In genomic region chr2:138279641-138280040, GRCm38 (mm10) we compare ENCODE assay signal across 9 mouse cellular contexts. TPM values are rescaled to one million over a fixed set of nuclear protein-coding genes. Genes with fewer than 3 reads are reported as not detected.
DNase-seq lines count a peak whose midpoint lies in the region; ATAC-seq and TF ChIP-seq lines count a peak whose summit lies in the region.
"Had no signal": no experiment of that assay in that cellular context is flagged by ENCODE, and none has a peak within 500 bp of the region (broad histone marks: within the 10 kb centered on the region; RNA-seq: fewer than 3 reads in every experiment).

No protein-coding gene starts in this region.

- no peaks in the 10 kb centered on the region for H3K9me3 ChIP-seq in hindbrain, embryonic 15.5 days
- H3K9me3 ChIP-seq in midbrain, embryonic 16.5 days (replicated peaks; ENCODE audit: control insufficient read depth, low read length, poor library complexity, severe bottlenecking) = no peaks in the 10 kb centered on the region

- H3K9ac ChIP-seq in hindbrain, embryonic 15.5 days = peak overlapping the region; percentile 50
- peak overlapping the region; percentile 61 for H3K9ac ChIP-seq in midbrain, embryonic 16.5 days (ENCODE audit: low read depth, low read length)

- 39% methylated on average over 11 of the region's 11 CpGs for WGBS in hindbrain, embryonic 15.5 days
- 43% methylated on average over 11 of the region's 11 CpGs for WGBS in midbrain, embryonic 16.5 days

- peaks cover 10% of the 10 kb centered on the region; the same call in 1 of the 2 replicates for H3K36me3 ChIP-seq in hindbrain, embryonic 15.5 days
- H3K36me3 ChIP-seq in midbrain, embryonic 16.5 days (ENCODE audit: control insufficient read depth, insufficient read depth, low read length) = peaks cover 8% of the 10 kb centered on the region

- peak overlapping the region; percentile 74 for H3K4me3 ChIP-seq in layer of hippocampus, adult 2 months
- H3K4me3 ChIP-seq in hindbrain, embryonic 15.5 days = peak overlapping the region; percentile 51
- H3K4me3 ChIP-seq in midbrain, embryonic 16.5 days (ENCODE audit: low read depth, low read length) = peak overlapping the region; percentile 45

- peaks cover 44% of the 10 kb centered on the region for H3K4me1 ChIP-seq in hindbrain, embryonic 15.5 days (replicated peaks)
- H3K4me1 ChIP-seq in midbrain, embryonic 16.5 days (ENCODE audit: control insufficient read depth, insufficient read depth, low read length) = peaks cover 34% of the 10 kb centered on the region

- no peaks in the 10 kb centered on the region for H3K27me3 ChIP-seq in hindbrain, embryonic 15.5 days
- H3K27me3 ChIP-seq in midbrain, embryonic 16.5 days (ENCODE audit: control insufficient read depth, insufficient read depth, low read depth, low read length) = no peaks in the 10 kb centered on the region
- H3K27me3 ChIP-seq: Patski had no signal

- no peak for DNase-seq in layer of hippocampus, adult 2 months (ENCODE audit: low spot score in 2 of 2)
- no peak for DNase-seq in layer of hippocampus, postnatal 14 days (ENCODE audit: low spot score in 2 of 2)
- peak; percentile 40 to 57 for DNase-seq in cerebellum, postnatal 36 days
- DNase-seq in thymus, postnatal 10 days (ENCODE audit: low spot score in 2 of 2) = no peak
- DNase-seq in spleen, postnatal 36 days (ENCODE audit: low spot score in 2 of 2) = no peak
- no peak for DNase-seq in adrenal gland, postnatal 14 days

- ATAC-seq in hindbrain, embryonic 15.5 days (ENCODE audit: low FRiP score, low read depth) = no peak
- ATAC-seq in midbrain, embryonic 16.5 days = peak; percentile 40; the same call in 1 of the 2 replicates
- ATAC-seq: Patski had no signal

- peak overlapping the region; percentile 69 for H3K4me2 ChIP-seq in hindbrain, embryonic 15.5 days
- peak overlapping the region; percentile 53 for H3K4me2 ChIP-seq in midbrain, embryonic 16.5 days (ENCODE audit: low read length)

- TF ChIP-seq CTCF in layer of hippocampus, adult 2 months (conservative IDR thresholded peaks at IDR 0.05) = peak; percentile 53

- peak overlapping the region; percentile 94 for H3K27ac ChIP-seq in layer of hippocampus, adult 2 months
- H3K27ac ChIP-seq in hindbrain, embryonic 15.5 days (replicated peaks) = peak overlapping the region; percentile 78; the same call in 1 of the 2 replicates
- H3K27ac ChIP-seq in midbrain, embryonic 16.5 days (ENCODE audit: low read length) = peak overlapping the region; percentile 78

RNA-seq across cellular contexts. Expression of gene Btbd3, which starts 23.3 kb away (rescaled TPM):
- total RNA-seq in layer of hippocampus, adult 2 months (2021) = 100 to 1,000 TPM; 209 to 210 TPM
- total RNA-seq in layer of hippocampus, postnatal 14 days (2021) = 100 to 1,000 TPM; 147 to 151 TPM
- polyA plus RNA-seq in hindbrain, embryonic 15.5 days (2015; fragmentation: Nextera tagmentation; extraction: Ambion mirVana) = 25.9 and 36.7 TPM in 2 replicates
- polyA plus RNA-seq in midbrain, embryonic 16.5 days (2015; fragmentation: Nextera tagmentation; extraction: Ambion mirVana) = 39.1 and 45.0 TPM in 2 replicates
- total RNA-seq in adrenal gland, postnatal 14 days (2021) = 28.1 and 32.5 TPM in 2 replicates

Comparison
In these comparisons a context has a peak if more than half of its experiments do, and no peak if none do; other contexts are left out.
1. DNase-seq: peak in cerebellum, postnatal 36 days (2 of 2); none in layer of hippocampus, adult 2 months (0 of 2), layer of hippocampus, postnatal 14 days (0 of 2), thymus, postnatal 10 days (0 of 2), spleen, postnatal 36 days (0 of 2) and adrenal gland, postnatal 14 days (single experiment).
2. Peak in every context shown above with its lines, with median percentiles within 50 percentile points of each other: H3K27ac ChIP-seq and H3K4me3 ChIP-seq.